Mouse (Mus musculus) spleen, adult 10 weeks (tissue): Measurements from ENCODE around the gene Myo6. TPM values are rescaled to one million over a fixed set of nuclear protein-coding genes. Genes with fewer than 3 reads are reported as not detected.

Experiments
- polyA plus RNA-seq: library from polyadenylated mRNA; stranded (reverse); fragments of 350-450 nt; fragmentation: Illumina TruSeq; extraction: RNeasy Lipid Tissue Mini Kit (QIAGEN cat#74804); gene quantifications from one replicate; pipeline ENCODE4 v1.2.3, GENCODE M21; 2015; ENCODE audit warnings: low replicate concordance; ENCODE audit not compliant: insufficient read depth

Gene Myo6
- polyA plus RNA-seq = 10.0 TPM

GRCm38 (mm10) chr9:80164611-80165474 lies at the start of gene Myo6:
Myo6 (plus strand) TSS chr9:80165031.

Other genes starting within 250 kb of the Myo6 start
- 3.0 TPM for gene Filip1, start 152.2 kb upstream of the Myo6 start, polyA plus RNA-seq
- gene Senp6, start 98.1 kb upstream of the Myo6 start, polyA plus RNA-seq = 143 TPM